Mouse (Mus musculus): Measurements from ENCODE around the gene Pnldc1.
A peak's percentile ranks its signal among the peaks of the same experiment; 100 is the strongest.

- TF ChIP-seq POLR2A (IDR thresholded peaks at IDR 0.05; ENCODE audit: borderline replicate concordance, insufficient read depth, low read length): peak; percentile 74
- no peak for TF ChIP-seq CTCF (IDR thresholded peaks at IDR 0.05; ENCODE audit: borderline replicate concordance, insufficient read depth, low read depth, low read length)
Observed at GRCm38 (mm10) chr17:12915881-12916583, 6.0 kb upstream of the Pnldc1 start, which contains the start of gene Mrpl18.
